In the genomic region with DNA sequence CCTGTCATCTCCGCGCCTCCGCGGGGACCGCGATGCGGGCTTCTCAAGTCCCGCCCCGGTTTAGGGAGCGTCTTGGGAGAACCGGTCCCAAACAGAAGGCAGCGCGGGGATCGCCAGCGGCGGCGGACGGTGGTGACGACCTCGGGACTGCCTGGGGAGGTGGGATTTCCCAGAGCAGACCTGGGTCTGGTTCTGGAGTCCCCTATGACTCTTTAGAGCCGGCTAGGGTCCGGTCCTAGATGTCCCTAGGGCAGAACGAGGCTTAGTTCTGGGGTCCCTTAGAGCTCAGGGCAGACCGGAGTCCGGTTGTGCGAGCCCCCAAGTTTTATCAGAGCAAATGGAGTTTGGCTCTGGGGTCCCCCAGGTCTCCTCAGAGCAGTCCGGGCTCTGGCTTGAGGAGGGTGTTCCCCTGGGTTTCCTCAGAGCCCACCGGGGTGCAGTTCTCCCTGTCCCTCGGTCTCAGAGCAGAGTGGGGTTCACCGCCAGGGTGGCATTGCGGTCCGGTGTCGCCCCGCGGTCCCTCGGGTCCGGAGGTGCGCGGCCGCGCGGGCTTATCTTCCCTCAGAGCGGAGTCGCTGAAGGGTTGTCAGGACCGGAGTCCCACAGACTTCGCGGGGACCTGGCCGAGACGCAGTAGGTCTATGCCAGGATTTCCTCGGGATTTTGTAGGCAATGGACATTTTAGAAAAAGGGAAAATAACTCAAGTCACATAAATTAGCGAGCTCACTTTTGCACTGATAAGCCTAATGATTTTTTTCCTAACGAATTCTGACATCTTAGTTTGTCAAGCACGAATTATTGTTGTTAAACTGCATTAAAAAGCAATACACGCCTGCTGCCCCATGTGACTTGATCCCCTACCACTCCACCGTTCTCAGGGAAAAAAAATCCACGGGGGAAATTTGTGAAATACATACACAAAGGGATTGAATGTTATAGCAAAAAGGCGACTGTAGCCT, we compare ENCODE assay signal across 8 mouse cellular contexts. TPM values are rescaled to one million over a fixed set of nuclear protein-coding genes. Genes with fewer than 3 reads are reported as not detected.
DNase-seq lines count a peak whose midpoint lies in the region; ATAC-seq and TF ChIP-seq lines count a peak whose summit lies in the region.

No protein-coding gene starts in this region.

- peak overlapping the region; percentile 62 for H3K4me2 ChIP-seq in forebrain, embryonic 12.5 days
- peak overlapping the region; percentile 62 for H3K4me2 ChIP-seq in midbrain, embryonic 14.5 days (ENCODE audit: low read length)

- H3K9me3 ChIP-seq in ES-Bruce4 (replicated peaks; ENCODE audit: control insufficient read depth, insufficient read depth, low read length, poor library complexity, severe bottlenecking) = no peaks in the 10 kb centered on the region
- H3K9me3 ChIP-seq in forebrain, embryonic 12.5 days = no peaks in the 10 kb centered on the region
- H3K9me3 ChIP-seq in midbrain, embryonic 14.5 days (ENCODE audit: control insufficient read depth, low read length) = no peaks in the 10 kb centered on the region

- DNase-seq in WW6 (ENCODE audit: low read depth, low spot score) = peak; percentile 54
- peak; percentile 33 to 63 for DNase-seq in heart, postnatal 36 days
- peak; percentile 61 to 65 for DNase-seq in kidney, postnatal 4 days
- peak; percentile 56 for DNase-seq in midbrain, embryonic 14.5 days
- DNase-seq in testis, postnatal 14 days (ENCODE audit: low spot score) = peak; percentile 44
- no peak for DNase-seq in layer of hippocampus, adult 8-10 months (ENCODE audit: low spot score in 2 of 2)

- intact Hi-C loops in heart, postnatal 36 days (cut with DNase I) = loop anchor here (10.0 kb wide), 2 partner anchors 98 to 148 kb away; no protein-coding TSS in a partner anchor

- no peak for TF ChIP-seq POLR2A in ES-Bruce4 (IDR thresholded peaks at IDR 0.05; ENCODE audit: insufficient read depth, low read length)

- H3K4me3 ChIP-seq in ES-Bruce4 (ENCODE audit: low read depth, low read length) = peak overlapping the region; percentile 82
- peak overlapping the region; percentile 42 for H3K4me3 ChIP-seq in forebrain, embryonic 12.5 days (replicated peaks)
- peak overlapping the region; percentile 39 for H3K4me3 ChIP-seq in midbrain, embryonic 14.5 days (replicated peaks; ENCODE audit: low read depth, low read length)

- H3K4me1 ChIP-seq in ES-Bruce4 (ENCODE audit: control insufficient read depth, insufficient read depth, low read length) = no peaks in the 10 kb centered on the region
- H3K4me1 ChIP-seq in forebrain, embryonic 12.5 days = peaks cover 21% of the 10 kb centered on the region
- H3K4me1 ChIP-seq in midbrain, embryonic 14.5 days (ENCODE audit: control insufficient read depth, insufficient read depth, low read length) = peaks cover 10% of the 10 kb centered on the region

- ATAC-seq in forebrain, embryonic 12.5 days (ENCODE audit: low FRiP score) = peak; percentile 27; the same call in 1 of the 2 replicates
- ATAC-seq in midbrain, embryonic 14.5 days (ENCODE audit: low FRiP score, low TSS enrichment) = no peak

- H3K27me3 ChIP-seq in ES-Bruce4 (ENCODE audit: control insufficient read depth, insufficient read depth, low read length, poor library complexity, severe bottlenecking) = peaks cover 26% of the 10 kb centered on the region
- peaks cover 72% of the 10 kb centered on the region for H3K27me3 ChIP-seq in forebrain, embryonic 12.5 days
- H3K27me3 ChIP-seq in midbrain, embryonic 14.5 days (ENCODE audit: control insufficient read depth, insufficient read depth, low read length) = peaks cover 52% of the 10 kb centered on the region

- no peak for TF ChIP-seq EP300 in ES-Bruce4 (IDR thresholded peaks at IDR 0.05; ENCODE audit: insufficient read depth, low read depth, low read length)

- no peak overlapping the region for H3K27ac ChIP-seq in ES-Bruce4 (ENCODE audit: insufficient read depth, low read length)
- no peak overlapping the region for H3K27ac ChIP-seq in forebrain, embryonic 12.5 days
- no peak overlapping the region for H3K27ac ChIP-seq in midbrain, embryonic 14.5 days (replicated peaks; ENCODE audit: low read depth, low read length)

- H3K9ac ChIP-seq in ES-Bruce4 (ENCODE audit: low read depth, poor library complexity, severe bottlenecking) = peak overlapping the region; percentile 69
- H3K9ac ChIP-seq in forebrain, embryonic 12.5 days = no peak overlapping the region
- no peak overlapping the region for H3K9ac ChIP-seq in midbrain, embryonic 14.5 days (replicated peaks; ENCODE audit: low read length)

- WGBS in forebrain, embryonic 12.5 days = under 1% methylated on average over 57 of the region's 57 CpGs
- WGBS in midbrain, embryonic 14.5 days = under 1% methylated on average over 57 of the region's 57 CpGs

- TF ChIP-seq CTCF in ES-Bruce4 (IDR thresholded peaks at IDR 0.05; ENCODE audit: low read depth, low read length) = no peak

- H3K36me3 ChIP-seq in ES-Bruce4 (ENCODE audit: control insufficient read depth, insufficient read depth, low read length, poor library complexity, severe bottlenecking) = no peaks in the 10 kb centered on the region
- no peaks in the 10 kb centered on the region for H3K36me3 ChIP-seq in forebrain, embryonic 12.5 days (replicated peaks)
- H3K36me3 ChIP-seq in midbrain, embryonic 14.5 days (ENCODE audit: control insufficient read depth, insufficient read depth, low read length) = no peaks in the 10 kb centered on the region

RNA-seq across cellular contexts. Expression of a gene that starts 0.7 kb away (rescaled TPM):
- polyA plus RNA-seq in ES-Bruce4 (2011; ENCODE audit: insufficient read depth, insufficient read length, low read depth, missing spikeins) = 1.9 and 2.0 TPM in 2 replicates
- polyA plus RNA-seq in forebrain, embryonic 12.5 days (2016; fragmentation: Nextera tagmentation; extraction: Ambion mirVana) = 5.7 TPM in 2 replicates
- 1 to 10 TPM; 8.5 to 8.8 TPM for total RNA-seq in heart, postnatal 36 days (2021)
- polyA plus RNA-seq in midbrain, embryonic 14.5 days (2014; fragmentation: Nextera tagmentation; extraction: Ambion mirVana) = 0.36 and 16.0 TPM in 2 replicates
- total RNA-seq in layer of hippocampus, adult 8-10 months (2022) = 1 to 10 TPM; 6.8 to 9.7 (median 8.4) TPM

RNA-seq across cellular contexts. Expression of a gene that starts 47.8 kb away (rescaled TPM):
- not detected in 2 replicates for polyA plus RNA-seq in ES-Bruce4 (2011; ENCODE audit: insufficient read depth, insufficient read length, low read depth, missing spikeins)
- polyA plus RNA-seq in forebrain, embryonic 12.5 days (2016; fragmentation: Nextera tagmentation; extraction: Ambion mirVana) = 0.08 and 0.93 TPM in 2 replicates
- under 1 TPM; 0.16 to 0.22 TPM for total RNA-seq in heart, postnatal 36 days (2021)
- 0.42 and 0.61 TPM in 2 replicates for polyA plus RNA-seq in midbrain, embryonic 14.5 days (2014; fragmentation: Nextera tagmentation; extraction: Ambion mirVana)
- 1 to 10 TPM; 1.3 to 4.0 (median 3.1) TPM for total RNA-seq in layer of hippocampus, adult 8-10 months (2022)

Comparison
In these comparisons a context has a peak if more than half of its experiments do, and no peak if none do; other contexts are left out.
1. DNase-seq: peak in WW6 (single experiment), heart, postnatal 36 days (2 of 2), kidney, postnatal 4 days (2 of 2), midbrain, embryonic 14.5 days (single experiment) and testis, postnatal 14 days (single experiment); none in layer of hippocampus, adult 8-10 months (0 of 2).
2. Peak in every context shown above with its lines, with median percentiles within 50 percentile points of each other: H3K4me3 ChIP-seq.